Mouse (Mus musculus): ENCODE measurements around the gene Fam69b. TPM values are rescaled to one million over a fixed set of nuclear protein-coding genes. Genes with fewer than 3 reads are reported as not detected.
"Not testable (repeated sequence)": the region's sequence is repeated elsewhere in the genome, so short reads cannot be mapped to it uniquely, and the experiment has no call there.

The Fam69b gene
- polyA plus RNA-seq, 1 experiment from 2014 or later: 77.5 TPM

DNA sequence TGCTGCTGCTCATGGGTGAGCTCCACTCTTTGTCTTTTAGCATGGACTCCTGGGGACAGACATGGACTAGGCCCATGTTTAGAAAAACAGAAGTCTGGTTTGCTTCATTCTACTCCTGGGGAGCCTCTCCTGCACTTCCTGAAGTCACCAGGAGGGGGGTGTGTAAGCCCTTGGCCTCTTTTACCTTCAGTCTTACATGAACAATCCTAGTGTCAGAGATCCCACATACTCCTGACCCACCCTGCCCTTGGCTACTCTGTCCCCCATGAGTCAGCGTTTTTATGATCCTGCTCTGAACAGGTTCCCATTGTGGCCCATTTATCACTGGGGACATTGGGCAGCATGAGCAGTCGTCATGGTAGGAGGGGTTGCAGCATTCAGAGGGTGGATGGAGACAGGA is 15.7 kb downstream of the Fam69b start:
- no peak overlapping the region for H3K9ac ChIP-seq (replicated peaks)

DNA sequence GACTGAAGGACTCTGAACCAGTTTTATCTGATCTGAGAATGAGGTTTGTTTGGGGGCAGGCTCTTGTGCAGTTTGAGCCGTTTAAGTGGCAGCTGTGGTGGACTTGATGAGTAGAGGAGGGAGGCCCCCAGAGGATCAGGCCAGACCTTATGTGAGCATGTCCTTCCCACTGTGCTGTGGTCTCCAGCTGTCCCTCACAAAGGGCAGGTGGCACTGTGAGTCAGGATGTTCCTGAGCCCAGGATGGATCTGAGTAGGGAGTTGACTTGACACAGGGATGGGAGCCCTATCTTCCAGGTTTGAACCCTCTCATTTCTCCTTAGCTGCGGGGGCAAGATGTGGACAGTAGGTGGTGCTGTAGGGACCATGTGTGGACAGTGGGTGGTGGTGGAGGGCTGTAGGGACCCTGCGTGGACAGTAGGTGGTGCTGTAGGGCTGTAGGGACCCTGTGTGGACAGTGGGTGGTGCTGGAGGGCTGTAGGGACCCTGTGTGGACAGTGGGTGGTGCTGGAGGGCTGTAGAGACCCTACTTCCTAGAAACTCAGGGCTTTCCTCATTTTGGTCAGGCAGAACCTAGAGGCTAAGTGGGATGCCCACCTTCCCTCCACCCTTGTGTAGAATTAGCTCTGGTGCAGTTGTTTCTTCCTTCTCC is 18.5 kb downstream of the Fam69b start:
- Histone ChIP-seq H3K9me3 (no peaks in the 10 kb centered on the region), H3K36me3 (no peaks in the 10 kb centered on the region), H3K4me1 (no peaks in the 10 kb centered on the region), H3K27me3 (no peaks in the 10 kb centered on the region), H3K4me2 (replicated peaks) (no peak overlapping the region), H3K27ac (replicated peaks) (no peak overlapping the region), H3K4me3 (no peak overlapping the region), H3K9ac (replicated peaks) (no peak overlapping the region)
- ATAC-seq (ENCODE audit: low FRiP score, low read depth): peak; percentile 96
- 22% methylated on average over 3 of the region's 3 CpGs for WGBS

More for the DNA sequence above, 15.7 kb downstream of the Fam69b start:
- no peaks in the 10 kb centered on the region for H3K36me3 ChIP-seq
- ATAC-seq (ENCODE audit: low FRiP score, low read depth): no peak
- 72% methylated on average over 2 of the region's 2 CpGs for WGBS
- peaks cover 8% of the 10 kb centered on the region for H3K4me1 ChIP-seq
- no peak overlapping the region for H3K4me2 ChIP-seq (replicated peaks)
- H3K27ac ChIP-seq (replicated peaks): no peak overlapping the region
- H3K27me3 ChIP-seq: no peaks in the 10 kb centered on the region
- H3K9me3 ChIP-seq: no peaks in the 10 kb centered on the region
- H3K4me3 ChIP-seq: no peak overlapping the region

DNA sequence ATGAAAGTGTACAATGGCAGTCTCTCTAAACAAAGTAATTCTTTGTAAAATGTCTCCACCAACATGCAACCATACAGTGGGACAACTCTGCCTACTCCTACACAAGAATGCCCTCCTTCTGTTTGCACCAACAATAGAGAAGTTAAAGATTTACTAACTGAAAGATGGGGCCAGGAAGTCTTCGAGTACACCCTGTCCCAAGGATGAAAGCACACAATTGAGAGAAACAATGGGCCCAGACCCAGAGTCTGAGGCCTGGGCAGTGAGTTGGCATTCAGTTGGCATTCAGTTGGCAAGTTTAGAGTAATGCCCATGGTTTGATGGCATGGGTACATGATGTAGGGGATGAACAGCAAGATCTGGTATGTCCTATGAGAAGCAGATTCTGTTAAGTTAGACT is 26.4 kb downstream of the Fam69b start:
- WGBS: 68% methylated on average over 1 of the region's 1 CpGs
- no peaks in the 10 kb centered on the region for H3K9me3 ChIP-seq
- no peak overlapping the region for H3K27ac ChIP-seq (replicated peaks)
- no peak for ATAC-seq (ENCODE audit: low FRiP score, low read depth)
- no peak overlapping the region for H3K4me2 ChIP-seq (replicated peaks)
- H3K36me3 ChIP-seq: no peaks in the 10 kb centered on the region
- H3K9ac ChIP-seq (replicated peaks): no peak overlapping the region
- H3K27me3 ChIP-seq: no peaks in the 10 kb centered on the region
- H3K4me1 ChIP-seq: no peaks in the 10 kb centered on the region
- H3K4me3 ChIP-seq: no peak overlapping the region

DNA sequence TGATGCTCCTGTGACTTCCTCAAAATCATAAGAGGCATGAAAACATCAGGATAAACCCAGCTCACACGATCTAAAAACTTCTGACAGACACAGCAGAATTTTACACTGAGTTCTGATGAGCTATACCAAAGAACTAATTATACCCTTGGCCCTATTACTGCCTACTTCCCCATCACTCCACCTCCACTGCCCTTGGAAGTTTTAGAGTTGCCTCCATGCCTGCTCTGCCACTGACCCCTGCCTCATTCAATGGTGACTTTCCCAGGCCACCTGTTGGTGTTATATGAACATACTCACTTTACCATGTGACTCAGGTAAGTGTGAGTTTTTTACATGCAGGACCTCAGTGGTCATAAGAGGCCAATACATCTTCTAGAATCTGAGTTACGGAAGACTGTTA is 29.2 kb downstream of the Fam69b start:
- 86% methylated on average over 2 of the region's 2 CpGs for WGBS
- Histone ChIP-seq H3K9ac (replicated peaks) (no peak overlapping the region), H3K4me3 (no peak overlapping the region), H3K27me3 (peaks cover 3% of the 10 kb centered on the region; the same call in 1 of the 2 replicates), H3K4me2 (replicated peaks) (no peak overlapping the region), H3K27ac (replicated peaks) (no peak overlapping the region), H3K4me1 (no peaks in the 10 kb centered on the region), H3K36me3 (no peaks in the 10 kb centered on the region), H3K9me3 (no peaks in the 10 kb centered on the region)
- ATAC-seq (ENCODE audit: low FRiP score, low read depth): no peak

DNA sequence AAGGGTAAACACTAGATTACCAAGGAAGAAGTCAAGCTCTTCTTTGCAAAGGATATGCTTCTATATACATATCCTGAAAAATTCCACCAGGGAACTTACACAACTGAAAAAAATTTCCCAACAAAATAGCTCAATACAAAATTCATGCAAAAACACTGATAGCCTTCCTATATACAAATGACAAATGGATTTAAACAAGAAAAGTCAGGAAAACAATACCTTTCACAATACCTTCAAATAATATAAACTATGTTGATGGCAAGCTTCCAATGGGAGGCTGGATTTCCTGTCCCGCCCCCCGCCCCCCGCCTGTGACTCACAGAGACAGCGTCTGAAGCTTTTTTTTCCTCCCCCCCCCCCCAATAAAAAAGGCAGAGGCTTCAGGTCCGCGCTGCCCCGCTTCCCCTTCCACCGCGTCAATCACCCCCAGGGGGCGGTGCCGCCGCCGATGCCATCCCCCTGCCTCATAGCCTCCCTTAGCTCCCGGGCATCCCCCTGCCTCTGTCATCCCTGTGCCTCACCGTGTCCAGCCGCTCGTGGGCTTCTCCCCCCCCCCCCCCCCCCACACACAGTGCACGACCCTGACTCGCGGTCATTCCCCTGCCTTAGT is 33.0 kb downstream of the Fam69b start:
- ATAC-seq (ENCODE audit: low FRiP score, low read depth): no peak
- H3K9me3 ChIP-seq: no peaks in the 10 kb centered on the region
- 0% methylated on average over 15 of the region's 20 CpGs for WGBS
- H3K4me1 ChIP-seq: no peaks in the 10 kb centered on the region
- H3K27me3 ChIP-seq: peaks cover 4% of the 10 kb centered on the region; the same call in 1 of the 2 replicates
- peak overlapping the region; percentile 62 for H3K4me2 ChIP-seq (replicated peaks)
- H3K9ac ChIP-seq (replicated peaks): peak overlapping the region; percentile 37
- H3K4me3 ChIP-seq: peak overlapping the region; percentile 34
- H3K36me3 ChIP-seq: no peaks in the 10 kb centered on the region
- H3K27ac ChIP-seq (replicated peaks): no peak overlapping the region

DNA sequence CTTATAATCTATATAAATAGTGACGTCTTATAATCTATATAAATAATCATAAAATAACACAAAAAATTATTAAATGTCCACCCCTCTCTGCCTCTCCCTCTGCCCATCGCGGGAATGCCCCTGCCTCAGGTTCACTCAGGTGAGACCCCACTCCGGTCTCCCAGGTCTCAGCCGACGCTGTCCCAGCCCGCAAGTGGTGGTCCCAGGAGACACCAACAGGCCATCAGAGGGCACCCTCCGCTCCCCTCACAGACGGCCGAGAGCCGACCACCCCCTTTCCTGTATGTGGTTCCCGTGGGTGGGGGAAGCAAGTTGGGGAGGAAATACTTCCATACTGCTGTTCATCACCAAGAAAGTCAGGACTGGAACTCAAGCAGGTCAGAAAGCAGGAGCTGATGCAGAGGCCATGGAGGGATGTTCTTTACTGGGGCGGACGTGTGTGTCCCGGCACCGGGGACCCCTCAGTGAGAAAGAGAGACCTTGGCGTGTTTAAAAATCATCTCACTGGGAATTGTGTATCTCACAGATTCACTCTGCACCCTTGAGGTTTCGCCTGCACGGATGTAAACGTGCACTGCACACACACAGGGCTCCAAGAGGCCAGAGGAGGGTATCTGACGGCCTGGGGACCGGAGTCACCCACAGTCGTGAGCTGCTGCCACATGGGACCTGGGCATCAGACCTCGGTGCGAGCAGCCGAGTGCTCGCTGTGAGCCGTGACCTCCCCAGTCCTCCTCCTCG is 33.7 kb downstream of the Fam69b start:
- H3K4me1 ChIP-seq: no peaks in the 10 kb centered on the region
- peaks cover 4% of the 10 kb centered on the region; the same call in 1 of the 2 replicates for H3K27me3 ChIP-seq
- H3K4me2 ChIP-seq (replicated peaks): peak overlapping the region; percentile 62
- ATAC-seq (ENCODE audit: low FRiP score, low read depth): no peak
- H3K9me3 ChIP-seq: no peaks in the 10 kb centered on the region
- no peaks in the 10 kb centered on the region for H3K36me3 ChIP-seq
- H3K9ac ChIP-seq (replicated peaks): peak overlapping the region; percentile 37
- WGBS: 46% methylated on average over 29 of the region's 29 CpGs
- no peak overlapping the region for H3K27ac ChIP-seq (replicated peaks)
- peak overlapping the region; percentile 34 for H3K4me3 ChIP-seq

DNA sequence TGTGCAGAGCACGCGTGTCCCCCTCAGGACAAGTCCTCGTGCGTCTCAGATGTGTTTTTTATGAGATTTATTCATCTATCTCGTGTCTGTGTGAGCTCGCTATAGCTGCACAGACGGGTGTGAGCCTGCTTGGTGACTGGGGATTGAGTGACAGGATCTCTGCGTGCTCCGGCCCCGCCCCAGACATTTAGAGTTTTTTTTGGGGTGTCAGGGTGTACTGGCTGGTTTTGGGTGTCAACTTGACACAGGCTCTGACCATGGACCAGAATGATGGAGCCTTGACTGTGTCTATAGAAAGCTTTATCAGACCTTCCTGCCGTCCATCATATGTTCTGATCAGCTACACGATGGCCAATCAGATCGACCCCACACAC is 34.2 kb downstream of the Fam69b start:
- H3K4me3 ChIP-seq: no peak overlapping the region
- H3K9ac ChIP-seq (replicated peaks): no peak overlapping the region
- 81% methylated on average over 13 of the region's 13 CpGs for WGBS
- no peaks in the 10 kb centered on the region for H3K36me3 ChIP-seq
- no peak overlapping the region for H3K4me2 ChIP-seq (replicated peaks)
- H3K27ac ChIP-seq (replicated peaks): no peak overlapping the region
- no peak for ATAC-seq (ENCODE audit: low FRiP score, low read depth)
- H3K27me3 ChIP-seq: peaks cover 4% of the 10 kb centered on the region; the same call in 1 of the 2 replicates
- H3K4me1 ChIP-seq: no peaks in the 10 kb centered on the region
- H3K9me3 ChIP-seq: no peaks in the 10 kb centered on the region

DNA sequence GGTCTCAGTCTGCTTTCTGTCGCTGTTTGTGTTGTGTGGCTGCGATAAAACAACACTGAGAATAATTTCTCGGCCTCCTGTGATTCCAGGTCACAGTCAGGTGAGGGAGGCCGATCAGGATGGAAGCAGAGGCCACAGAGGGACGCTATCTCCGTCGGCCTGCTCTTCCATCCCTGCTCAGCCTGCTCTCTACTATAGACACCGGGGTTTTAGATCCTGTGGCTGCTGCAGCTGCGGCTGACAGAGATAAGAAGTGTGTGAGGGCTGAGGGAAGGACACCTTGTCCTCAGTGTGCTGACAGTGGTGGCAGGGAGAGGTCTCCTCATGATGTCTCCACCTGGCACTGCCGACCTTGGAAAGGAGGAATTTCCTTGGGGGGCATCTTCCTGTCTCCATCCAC is 34.9 kb downstream of the Fam69b start:
- no peak overlapping the region for H3K27ac ChIP-seq (replicated peaks)
- H3K9ac ChIP-seq (replicated peaks): no peak overlapping the region
- no peaks in the 10 kb centered on the region for H3K36me3 ChIP-seq
- H3K4me2 ChIP-seq (replicated peaks): no peak overlapping the region
- no peaks in the 10 kb centered on the region for H3K4me1 ChIP-seq
- no peaks in the 10 kb centered on the region for H3K9me3 ChIP-seq
- H3K27me3 ChIP-seq: peaks cover 4% of the 10 kb centered on the region; the same call in 1 of the 2 replicates
- WGBS: 83% methylated on average over 10 of the region's 10 CpGs
- H3K4me3 ChIP-seq: no peak overlapping the region
- no peak for ATAC-seq (ENCODE audit: low FRiP score, low read depth)

DNA sequence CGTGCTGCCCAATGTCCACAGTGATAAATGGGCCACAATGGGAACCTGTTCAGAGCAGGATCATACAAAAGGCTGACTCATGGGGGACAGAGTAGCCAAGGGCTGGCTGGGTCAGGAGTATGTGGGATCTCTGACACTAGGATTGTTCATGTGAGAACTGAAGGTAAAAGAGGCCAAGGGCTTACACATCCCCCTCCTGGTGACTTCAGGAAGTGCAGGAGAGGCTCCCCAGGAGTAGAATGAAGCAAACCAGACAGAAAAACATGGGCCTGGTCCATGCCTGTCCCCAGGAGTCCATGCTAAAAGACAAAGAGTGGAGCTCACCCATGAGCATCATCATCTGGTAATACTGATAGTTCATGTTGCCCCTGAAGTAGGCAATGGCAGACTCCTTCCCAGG is 35.3 kb downstream of the Fam69b start:
- not testable (repeated sequence) for H3K4me3 ChIP-seq; H3K36me3 ChIP-seq; H3K27ac ChIP-seq (replicated peaks); H3K9me3 ChIP-seq; H3K9ac ChIP-seq (replicated peaks); H3K27me3 ChIP-seq; ATAC-seq (ENCODE audit: low FRiP score, low read depth); H3K4me1 ChIP-seq; H3K4me2 ChIP-seq (replicated peaks)
- 71% methylated on average over 1 of the region's 1 CpGs for WGBS

DNA sequence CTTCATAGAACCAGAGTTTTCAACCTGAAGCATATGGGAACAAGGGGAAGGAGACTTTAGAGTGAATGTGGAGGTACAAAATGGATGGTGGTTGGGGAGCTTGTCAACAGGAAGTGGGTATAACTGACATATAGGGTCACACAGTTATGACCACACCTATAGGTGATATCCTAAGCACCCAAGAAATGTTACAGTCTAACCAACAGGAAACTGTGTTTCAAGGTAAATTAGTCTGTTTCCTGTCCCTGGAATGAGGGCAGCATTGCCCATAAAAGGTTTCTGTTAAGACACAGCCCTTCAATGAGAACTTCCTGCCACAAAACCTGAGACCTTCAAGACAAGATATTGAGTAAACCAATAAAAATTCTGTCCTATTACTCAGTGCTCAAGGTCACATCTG is 40.5 kb downstream of the Fam69b start:
- no peak overlapping the region for H3K4me2 ChIP-seq (replicated peaks)
- no peak overlapping the region for H3K27ac ChIP-seq (replicated peaks)
- H3K36me3 ChIP-seq: no peaks in the 10 kb centered on the region
- H3K9me3 ChIP-seq: no peaks in the 10 kb centered on the region
- no peaks in the 10 kb centered on the region for H3K27me3 ChIP-seq
- no peak for ATAC-seq (ENCODE audit: low FRiP score, low read depth)
- no peak overlapping the region for H3K4me3 ChIP-seq
- H3K9ac ChIP-seq (replicated peaks): no peak overlapping the region
- no peaks in the 10 kb centered on the region for H3K4me1 ChIP-seq

DNA sequence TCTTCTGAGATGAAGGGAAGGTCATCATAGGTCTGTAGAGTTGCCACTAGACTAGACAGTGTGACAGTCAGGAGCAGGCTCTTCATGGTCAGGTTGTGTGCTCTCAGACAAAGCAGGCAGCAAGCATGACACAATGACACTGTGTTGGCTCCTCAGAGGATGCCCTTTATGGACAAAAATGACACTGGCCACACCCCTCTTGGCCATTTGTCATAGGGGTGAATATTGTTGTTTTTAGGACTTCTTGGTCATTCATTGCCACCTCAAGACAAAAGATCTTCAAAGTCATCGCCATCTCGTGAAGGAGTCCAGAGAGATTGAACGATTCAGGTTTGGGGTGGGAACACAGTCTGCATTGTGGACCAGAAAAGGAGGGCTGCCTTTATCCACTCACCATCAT is 42.9 kb downstream of the Fam69b start, which contains the start of gene Lcn4:
Gene Lcn4 (minus strand): TSS at position 101 of the 400 bp plus-strand sequence.
- ATAC-seq (ENCODE audit: low FRiP score, low read depth): no peak
- Histone ChIP-seq H3K36me3 (no peaks in the 10 kb centered on the region), H3K9ac (replicated peaks) (no peak within 1 kb of the TSS), H3K4me2 (replicated peaks) (no peak within 1 kb of the TSS), H3K9me3 (no peaks in the 10 kb centered on the region), H3K4me1 (no peaks in the 10 kb centered on the region), H3K4me3 (no peak within 1 kb of the TSS), H3K27me3 (no peaks in the 10 kb centered on the region), H3K27ac (replicated peaks) (no peak within 1 kb of the TSS)
- 95% methylated on average over 3 of the region's 3 CpGs for WGBS
